Mouse (Mus musculus): ENCODE data around the gene Mpp3.

DNA sequence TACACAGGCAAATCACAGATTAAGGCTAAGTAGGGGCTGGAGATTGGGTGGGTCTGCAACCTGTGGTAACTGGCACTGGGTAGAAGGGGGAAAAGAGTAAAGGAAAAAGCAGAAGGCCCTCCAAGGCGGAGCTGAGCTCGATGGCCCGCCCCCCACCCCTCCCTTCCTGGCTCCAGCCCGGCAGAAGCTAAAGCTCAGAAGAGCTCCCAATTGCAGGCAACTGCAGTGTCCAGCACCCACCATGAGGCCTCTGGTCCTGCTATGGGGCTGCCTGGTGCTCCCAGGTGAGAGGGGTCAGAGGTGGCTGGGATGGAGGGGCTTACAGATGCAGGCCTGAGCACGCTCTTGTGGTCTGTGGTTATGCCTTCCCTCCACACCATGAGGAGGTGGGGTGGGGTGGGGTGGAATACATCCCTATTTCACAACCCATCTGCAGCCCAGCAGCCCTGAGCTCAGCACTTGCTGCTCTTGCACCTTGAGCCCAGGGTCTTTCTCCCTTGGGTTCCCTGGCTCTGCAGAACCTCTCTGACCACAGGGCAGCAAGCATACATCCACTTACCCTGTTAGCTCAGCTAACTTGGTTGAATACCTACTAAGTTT, 13.2 kb upstream of the Mpp3 start, which contains the start of gene Cd300lg:
- no peak for TF ChIP-seq CTCF (IDR thresholded peaks at IDR 0.05; ENCODE audit: extremely low read depth, insufficient read length, insufficient replicate concordance, low read depth, low read length)
- TF ChIP-seq POLR2A (IDR thresholded peaks at IDR 0.05; ENCODE audit: low read depth, low read length) = no peak
